Mouse (Mus musculus) cerebellum, postnatal 4 days (tissue): Measurements from ENCODE around the gene Eef1akmt2.

Source experiments
- DNase-seq, 2 experiments: peaks; one replicate each; pipeline ENCODE4 v3.0.0; 2022; ENCODE audit warnings: low spot score in 2 of 2, mixed read lengths in 1 of 2

Eef1akmt2 gene

GRCm38 (mm10) chr7:132811716-132812618, 40.5 kb downstream of the Eef1akmt2 start:
- DNase-seq = no peak

GRCm38 (mm10) chr7:132810879-132811278, 41.6 kb downstream of the Eef1akmt2 start:
- peak; percentile 89 to 91 for DNase-seq

- peak in 1 of 2 experiments; percentile 59 for DNase-seq
Observed at GRCm38 (mm10) chr7:132810368-132810767, 42.1 kb downstream of the Eef1akmt2 start.

- no peak for DNase-seq
Observed at GRCm38 (mm10) chr7:132809721-132810120, 42.8 kb downstream of the Eef1akmt2 start.

DNA sequence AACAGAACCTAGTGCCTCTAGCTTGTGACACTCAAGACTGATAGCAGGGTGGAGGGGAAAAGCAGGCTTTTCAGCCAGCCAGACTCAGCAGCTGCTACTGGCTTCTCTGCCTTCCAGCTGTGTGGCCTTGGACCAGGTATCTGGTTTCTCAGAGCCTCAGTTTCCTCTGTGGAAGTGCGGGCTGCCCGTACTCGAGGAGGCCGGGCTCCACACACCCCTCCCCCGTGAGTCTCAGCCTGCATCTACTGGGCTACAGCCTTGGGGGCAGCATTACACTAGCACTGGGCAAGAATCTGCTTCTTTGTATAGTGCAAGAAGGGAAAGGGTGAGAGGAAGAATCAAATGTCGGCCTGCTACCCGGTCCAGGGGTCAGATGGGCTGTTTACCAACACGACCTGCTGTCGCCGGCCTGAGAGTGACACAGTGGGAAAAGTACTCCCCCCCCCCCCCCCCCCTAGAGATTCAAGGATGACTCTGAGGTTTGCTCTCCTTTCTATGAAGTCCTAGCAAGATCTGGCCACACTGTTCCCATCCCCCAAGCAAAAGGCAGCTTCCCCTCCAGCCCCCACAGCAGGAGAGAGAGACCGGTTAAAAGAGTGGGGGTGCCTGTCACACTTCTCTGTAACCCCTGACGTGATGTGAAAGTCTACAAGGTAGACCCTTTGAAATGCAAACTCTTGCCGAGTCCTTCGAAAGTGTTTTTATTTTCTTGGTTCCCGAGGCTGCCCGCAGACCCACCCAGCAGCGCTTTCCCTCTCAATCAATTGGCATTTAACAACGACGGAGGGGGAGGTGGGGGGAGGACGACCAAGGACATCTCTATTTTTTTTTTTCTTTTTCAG, 43.4 kb downstream of the Eef1akmt2 start:
- DNase-seq = no peak

GRCm38 (mm10) chr7:132808051-132808796, 44.2 kb downstream of the Eef1akmt2 start:
- DNase-seq = no peak

GRCm38 (mm10) chr7:132806926-132807857, 45.3 kb downstream of the Eef1akmt2 start:
- no peak for DNase-seq

DNA sequence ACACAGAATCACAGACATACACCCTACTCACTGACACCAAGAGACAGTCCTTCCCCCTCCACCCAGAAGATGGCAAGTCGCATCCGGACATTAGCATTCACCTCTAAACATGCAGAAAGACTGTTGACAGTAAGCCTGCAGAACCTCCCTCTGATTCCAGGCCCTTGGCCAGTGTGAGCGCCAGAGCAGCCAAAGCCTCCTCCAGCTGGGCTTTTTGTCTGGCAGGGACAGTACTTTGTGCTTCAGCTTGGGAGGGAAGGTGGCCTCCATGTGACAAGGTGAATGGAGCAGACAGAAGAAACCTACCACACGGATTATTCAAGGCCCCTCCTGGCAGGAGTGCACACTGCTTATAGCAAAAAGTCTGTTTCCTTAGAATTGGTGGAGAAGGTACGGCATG, 46.2 kb downstream of the Eef1akmt2 start:
- DNase-seq = peak in 1 of 2 experiments; percentile 61

DNA sequence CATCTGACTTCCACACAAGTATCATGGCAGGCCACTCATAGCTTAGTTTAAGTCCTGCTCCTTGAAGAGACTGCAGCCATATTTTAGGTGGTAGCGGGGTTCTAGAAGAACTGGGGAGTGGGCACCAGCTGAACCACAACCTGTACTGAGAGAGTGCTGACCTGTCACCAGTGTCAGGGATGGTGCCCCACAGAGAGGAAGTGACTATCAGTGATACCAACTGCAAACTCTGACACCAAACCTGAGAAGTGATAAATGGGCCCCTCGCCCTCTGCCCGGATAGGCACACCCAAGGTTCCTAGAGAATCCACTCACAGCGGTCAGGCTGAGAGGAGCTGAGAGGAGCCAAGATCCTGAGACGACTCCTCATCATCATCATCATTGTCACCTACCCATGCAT, 47.5 kb downstream of the Eef1akmt2 start:
- no peak for DNase-seq

- no peak for DNase-seq
Observed at GRCm38 (mm10) chr7:132804461-132804860, 48.0 kb downstream of the Eef1akmt2 start.

DNA sequence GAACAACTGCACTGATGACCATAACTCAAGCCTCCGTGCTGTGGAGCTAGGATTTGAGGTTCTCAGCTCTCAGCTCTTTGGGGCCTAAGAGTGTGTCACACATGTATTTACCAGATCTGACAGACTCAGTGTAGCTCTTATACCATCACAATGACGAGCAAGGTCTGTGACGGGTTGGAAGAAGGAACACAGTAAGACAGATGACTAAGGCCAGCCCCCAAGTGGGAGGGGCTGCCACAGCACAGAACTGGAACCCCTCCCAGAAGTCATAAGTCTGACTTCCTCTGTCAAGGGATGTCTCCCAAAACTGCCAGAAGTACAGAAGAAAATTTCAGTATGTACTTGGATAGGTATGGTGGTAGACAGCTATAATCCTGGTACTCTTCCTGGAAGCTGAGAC, 48.5 kb downstream of the Eef1akmt2 start:
- DNase-seq = no peak

DNA sequence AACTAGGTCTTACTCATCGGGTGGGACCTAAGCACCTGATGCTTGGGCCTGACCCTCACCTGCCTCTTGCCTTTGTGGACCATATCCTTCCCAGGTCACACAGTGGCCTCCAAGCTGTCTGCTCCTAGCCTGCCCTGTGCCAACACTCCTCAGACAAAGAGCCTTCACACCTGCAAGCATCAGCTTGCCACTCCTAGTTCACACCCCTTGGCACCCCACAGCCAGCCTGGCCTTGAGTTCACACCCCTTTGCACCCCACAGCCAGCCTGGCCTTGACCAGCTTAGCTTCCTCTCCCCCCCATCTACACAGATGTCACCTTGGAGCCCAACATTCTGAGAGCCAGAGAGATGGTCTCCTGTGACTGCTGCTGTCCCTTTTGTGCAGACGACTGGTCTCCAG, 49.1 kb downstream of the Eef1akmt2 start:
- DNase-seq = peak in 1 of 2 experiments; percentile 1

GRCm38 (mm10) chr7:132802691-132803090, 49.8 kb downstream of the Eef1akmt2 start:
- DNase-seq = no peak

GRCm38 (mm10) chr7:132802066-132802465, 50.4 kb downstream of the Eef1akmt2 start:
- no peak for DNase-seq

- DNase-seq = peak in 1 of 2 experiments; percentile 4
Observed at GRCm38 (mm10) chr7:132801509-132801908, 51.0 kb downstream of the Eef1akmt2 start.

DNA sequence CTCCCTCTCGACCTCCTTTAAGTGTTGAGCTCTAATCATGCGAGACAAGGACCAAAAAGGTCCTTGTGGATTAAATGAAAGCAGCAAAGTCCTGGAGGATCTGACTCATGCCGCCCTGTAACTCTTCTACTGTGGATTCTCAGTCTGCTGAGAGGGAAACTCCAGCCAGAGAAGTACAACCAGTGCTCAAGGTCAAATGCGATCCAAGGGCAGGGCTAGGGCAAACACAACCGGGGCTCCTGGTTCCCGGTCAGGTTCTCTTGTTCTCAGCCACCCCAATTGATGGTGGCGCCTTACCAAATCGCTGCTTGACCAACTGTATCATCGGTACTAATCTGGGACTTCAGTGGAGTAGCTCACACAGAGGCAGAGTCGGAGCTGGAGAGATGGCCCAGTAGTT, 51.6 kb downstream of the Eef1akmt2 start:
- peak in 1 of 2 experiments; percentile 15 for DNase-seq

GRCm38 (mm10) chr7:132799119-132800016, 53.1 kb downstream of the Eef1akmt2 start:
- peak in 1 of 2 experiments; percentile 8 for DNase-seq

GRCm38 (mm10) chr7:132795141-132795540, 57.3 kb downstream of the Eef1akmt2 start:
- DNase-seq = no peak

- DNase-seq = no peak
Observed at GRCm38 (mm10) chr7:132793467-132793866, 59.0 kb downstream of the Eef1akmt2 start.
